Mouse (Mus musculus) bone marrow macrophage, adult 2 months (primary cell): ENCODE results near the gene Gstt1.

ENCODE experiments used
- CTCF ChIP-seq: IDR thresholded peaks from 2 replicates; pipeline ENCODE4 v1.5.1; 2012; ENCODE audit warnings: low read depth, mild to moderate bottlenecking, low read length, moderate library complexity
- POLR2A ChIP-seq: IDR thresholded peaks from 2 replicates; pipeline ENCODE4 v1.6.1; 2012; ENCODE audit warnings: mild to moderate bottlenecking, low read depth, low read length, borderline replicate concordance

DNA sequence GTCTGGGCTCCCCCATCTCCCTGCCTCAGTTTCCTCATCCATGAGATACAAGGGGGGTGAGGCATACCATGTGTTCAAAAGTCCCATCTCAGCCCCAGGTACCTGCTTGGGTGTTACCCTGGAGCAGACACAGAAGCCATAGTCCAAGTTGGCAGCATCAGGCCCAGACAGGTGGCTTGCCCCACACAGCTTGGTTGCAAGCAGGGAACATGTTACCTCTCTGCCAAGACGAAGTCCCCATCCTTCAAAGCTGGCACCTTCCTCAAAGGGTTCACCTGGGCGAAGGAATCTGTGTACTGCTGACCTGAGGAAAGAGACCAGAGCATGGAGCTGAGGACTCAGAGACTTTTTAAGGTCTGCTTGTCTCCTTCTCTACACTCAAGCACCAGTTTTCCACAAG, 20.5 kb downstream of the Gstt1 start:
- no peak for TF ChIP-seq POLR2A
- TF ChIP-seq CTCF, result no peak
